20 mouse cellular contexts compared by ENCODE assay signal in the genomic region with DNA sequence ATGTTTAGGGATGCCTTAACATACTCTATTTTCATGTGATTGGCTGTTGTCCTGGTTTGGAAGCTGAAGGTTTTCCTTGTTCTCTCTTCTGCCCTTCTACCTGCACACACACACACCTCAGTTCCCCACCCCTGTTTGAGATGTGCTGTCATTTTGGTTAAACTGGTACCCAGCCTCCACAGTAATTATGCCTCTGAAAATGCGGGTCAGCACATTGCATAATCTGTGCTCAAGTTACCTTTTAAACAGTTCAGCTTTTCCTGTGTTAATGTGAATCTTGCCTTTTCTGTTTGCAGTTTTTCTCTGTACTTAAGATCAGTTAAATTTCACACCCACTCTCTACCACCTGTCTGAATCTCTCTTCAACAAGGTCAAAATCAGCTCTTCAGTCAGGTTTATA.
DNase-seq lines count a peak whose midpoint lies in the region; ATAC-seq lines count a peak whose summit lies in the region.
"Had no signal": no experiment of that assay in that cellular context is flagged by ENCODE, and none has a peak within 500 bp of the region (broad histone marks: within the 10 kb centered on the region; RNA-seq: fewer than 3 reads in every experiment).

No protein-coding gene starts in this region.

- no peak overlapping the region for H3K4me2 ChIP-seq in kidney, embryonic 16.5 days (replicated peaks; ENCODE audit: low read depth, low read length)
- no peak overlapping the region for H3K4me2 ChIP-seq in kidney, embryonic 14.5 days (replicated peaks; ENCODE audit: low read depth, low read length)
- H3K4me2 ChIP-seq: embryonic facial prominence, embryonic 12.5 days; forebrain, embryonic 12.5 days; heart, embryonic 12.5 days; hindbrain, embryonic 12.5 days had no signal

- WGBS in heart, embryonic 10.5 days = 86% methylated on average over 1 of the region's 1 CpGs
- 31% methylated on average over 1 of the region's 1 CpGs for WGBS in kidney, embryonic 16.5 days
- 57% methylated on average over 1 of the region's 1 CpGs for WGBS in kidney, embryonic 14.5 days

- no peaks in the 10 kb centered on the region for H3K27me3 ChIP-seq in heart, embryonic 10.5 days (ENCODE audit: insufficient read depth, poor library complexity, severe bottlenecking)
- no peaks in the 10 kb centered on the region for H3K27me3 ChIP-seq in kidney, embryonic 16.5 days (ENCODE audit: insufficient read depth, low read length)
- no peaks in the 10 kb centered on the region for H3K27me3 ChIP-seq in kidney, embryonic 14.5 days (ENCODE audit: control insufficient read depth, insufficient read depth, low read length)
- H3K27me3 ChIP-seq: embryonic facial prominence, embryonic 12.5 days; forebrain, embryonic 12.5 days; heart, embryonic 12.5 days; hindbrain, embryonic 12.5 days had no signal

- 0 out of 2 replicates have a peak, but pooled peaks have one; percentile 23 for ATAC-seq in kidney, embryonic 16.5 days (ENCODE audit: low FRiP score, low TSS enrichment)
- ATAC-seq in kidney, embryonic 14.5 days (ENCODE audit: low FRiP score, low TSS enrichment) = no peak
- ATAC-seq: forebrain, embryonic 16.5 days; hindbrain, embryonic 16.5 days had no signal

- H3K4me3 ChIP-seq in heart, embryonic 10.5 days = no peak overlapping the region
- H3K4me3 ChIP-seq in kidney, embryonic 16.5 days (ENCODE audit: low read length) = no peak overlapping the region
- no peak overlapping the region for H3K4me3 ChIP-seq in kidney, embryonic 14.5 days (ENCODE audit: low read length)
- H3K4me3 ChIP-seq: embryonic facial prominence, embryonic 12.5 days; forebrain, embryonic 12.5 days; heart, adult 2 months; heart, embryonic 12.5 days; hindbrain, embryonic 12.5 days had no signal

- no peak overlapping the region for H3K9ac ChIP-seq in kidney, embryonic 16.5 days (replicated peaks; ENCODE audit: low read length)
- H3K9ac ChIP-seq in kidney, embryonic 14.5 days (ENCODE audit: low read depth, low read length) = no peak overlapping the region
- H3K9ac ChIP-seq: embryonic facial prominence, embryonic 12.5 days; forebrain, embryonic 12.5 days; heart, embryonic 12.5 days; hindbrain, embryonic 12.5 days had no signal

- DNase-seq in heart, embryonic 10.5 days (ENCODE audit: low spot score) = peak; percentile 38
- DNase-seq in heart, postnatal 14 days = no peak
- peak; percentile 12 for DNase-seq in testis, postnatal 10 days (ENCODE audit: low spot score)
- no peak for DNase-seq in testis, postnatal 14 days (ENCODE audit: low spot score)
- no peak for DNase-seq in spleen, postnatal 10 days (ENCODE audit: low spot score in 2 of 2)
- DNase-seq: adrenal gland, adult 2 months; adrenal gland, postnatal 25 days; cerebellum, adult 2 months; cerebellum, postnatal 10 days; gastrocnemius, postnatal 10 days; heart, adult 2 months; heart, postnatal 4 days had no signal

- intact Hi-C loops in heart, postnatal 14 days (cut with DNase I) = no loop called here

- H3K27ac ChIP-seq in heart, embryonic 10.5 days = no peak overlapping the region
- H3K27ac ChIP-seq in kidney, embryonic 16.5 days (ENCODE audit: low read length) = no peak overlapping the region
- H3K27ac ChIP-seq in kidney, embryonic 14.5 days (ENCODE audit: low read depth, low read length) = no peak overlapping the region
- H3K27ac ChIP-seq: embryonic facial prominence, embryonic 12.5 days; forebrain, embryonic 12.5 days; heart, adult 2 months; hindbrain, embryonic 12.5 days had no signal

- peaks cover 12% of the 10 kb centered on the region; the same call in 1 of the 2 replicates for H3K36me3 ChIP-seq in heart, embryonic 10.5 days
- H3K36me3 ChIP-seq in kidney, embryonic 16.5 days (ENCODE audit: insufficient read depth, low read length) = peaks cover 11% of the 10 kb centered on the region
- no peaks in the 10 kb centered on the region for H3K36me3 ChIP-seq in kidney, embryonic 14.5 days (ENCODE audit: control insufficient read depth, insufficient read depth, low read length)
- H3K36me3 ChIP-seq: forebrain, embryonic 12.5 days; hindbrain, embryonic 12.5 days had no signal

- H3K9me3 ChIP-seq in heart, embryonic 10.5 days = no peaks in the 10 kb centered on the region
- H3K9me3 ChIP-seq in kidney, embryonic 16.5 days (ENCODE audit: low read length) = peaks cover 4% of the 10 kb centered on the region; the same call in 1 of the 2 replicates
- H3K9me3 ChIP-seq in kidney, embryonic 14.5 days (ENCODE audit: control insufficient read depth, low read length) = no peaks in the 10 kb centered on the region
- H3K9me3 ChIP-seq: forebrain, embryonic 12.5 days; hindbrain, embryonic 12.5 days had no signal

- peaks cover 14% of the 10 kb centered on the region; the same call in 1 of the 2 replicates for H3K4me1 ChIP-seq in heart, embryonic 10.5 days
- H3K4me1 ChIP-seq in kidney, embryonic 16.5 days (ENCODE audit: insufficient read depth, low read length) = peaks cover 8% of the 10 kb centered on the region; the same call in 1 of the 2 replicates
- no peaks in the 10 kb centered on the region for H3K4me1 ChIP-seq in kidney, embryonic 14.5 days (ENCODE audit: control insufficient read depth, insufficient read depth, low read length)
- H3K4me1 ChIP-seq: embryonic facial prominence, embryonic 12.5 days; forebrain, embryonic 12.5 days; hindbrain, embryonic 12.5 days had no signal

Comparison
In these comparisons a context has a peak if more than half of its experiments do, and no peak if none do; other contexts are left out.
1. DNase-seq: peak in heart, embryonic 10.5 days (single experiment) and testis, postnatal 10 days (single experiment); none in heart, postnatal 14 days (0 of 2), testis, postnatal 14 days (single experiment) and spleen, postnatal 10 days (0 of 2).